Mouse (Mus musculus) brain, adult 2 months (tissue): ENCODE data around the gene Bok.
A peak's percentile ranks its signal among the peaks of the same experiment; 100 is the strongest.
"Not testable (repeated sequence)": the region's sequence is repeated elsewhere in the genome, so short reads cannot be mapped to it uniquely, and the experiment has no call there.

Experiments
- DNase-seq: peaks from one replicate; pipeline ENCODE4 v3.0.0; 2011; ENCODE audit warnings: low read depth, low spot score

Gene Bok

DNA sequence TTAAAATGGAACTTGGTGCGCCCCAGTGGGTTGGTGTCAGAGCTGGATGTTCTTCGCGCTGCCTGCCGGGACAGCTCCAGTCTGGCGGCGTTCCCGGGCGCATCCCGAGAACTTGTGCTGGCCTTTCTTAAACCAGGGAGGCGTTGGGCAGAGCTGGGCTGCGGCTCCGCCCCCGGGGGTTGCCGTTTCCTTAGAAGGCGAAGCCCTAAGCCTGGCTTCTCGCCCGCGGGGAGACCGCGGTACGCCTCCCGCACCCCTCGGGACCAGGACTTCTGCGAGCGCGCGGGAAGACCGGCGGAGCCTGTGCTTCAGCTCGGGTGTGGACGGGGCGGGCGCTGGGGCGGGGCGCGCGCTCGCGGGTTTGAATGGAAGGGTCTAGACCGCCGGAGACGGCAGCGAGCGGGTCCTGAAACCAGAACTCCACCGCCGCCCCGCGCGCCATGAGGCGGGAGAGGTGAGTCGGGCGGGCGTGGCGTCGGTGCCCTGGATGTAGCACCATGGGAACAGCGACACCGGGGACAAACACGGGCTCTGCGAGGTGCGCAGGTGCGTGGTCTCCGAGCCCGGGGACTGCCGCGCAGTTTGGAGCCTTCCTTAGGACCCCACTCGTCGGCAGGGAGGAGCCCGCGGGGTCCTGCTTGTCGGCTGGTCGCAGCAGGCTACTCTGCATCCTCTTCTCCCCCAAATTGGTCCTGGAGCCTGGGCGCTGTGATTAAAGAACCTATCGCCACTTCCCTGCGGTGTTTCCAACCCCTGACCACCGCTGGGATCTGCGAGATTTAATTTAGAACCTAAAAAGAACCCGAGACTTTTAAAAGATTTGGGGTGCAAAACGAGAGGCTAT is at the start of gene Bok:
Gene Bok, plus strand, starts transcription at position 260 of the 844 bp plus-strand sequence.
- DNase-seq = peak; percentile 76

DNA sequence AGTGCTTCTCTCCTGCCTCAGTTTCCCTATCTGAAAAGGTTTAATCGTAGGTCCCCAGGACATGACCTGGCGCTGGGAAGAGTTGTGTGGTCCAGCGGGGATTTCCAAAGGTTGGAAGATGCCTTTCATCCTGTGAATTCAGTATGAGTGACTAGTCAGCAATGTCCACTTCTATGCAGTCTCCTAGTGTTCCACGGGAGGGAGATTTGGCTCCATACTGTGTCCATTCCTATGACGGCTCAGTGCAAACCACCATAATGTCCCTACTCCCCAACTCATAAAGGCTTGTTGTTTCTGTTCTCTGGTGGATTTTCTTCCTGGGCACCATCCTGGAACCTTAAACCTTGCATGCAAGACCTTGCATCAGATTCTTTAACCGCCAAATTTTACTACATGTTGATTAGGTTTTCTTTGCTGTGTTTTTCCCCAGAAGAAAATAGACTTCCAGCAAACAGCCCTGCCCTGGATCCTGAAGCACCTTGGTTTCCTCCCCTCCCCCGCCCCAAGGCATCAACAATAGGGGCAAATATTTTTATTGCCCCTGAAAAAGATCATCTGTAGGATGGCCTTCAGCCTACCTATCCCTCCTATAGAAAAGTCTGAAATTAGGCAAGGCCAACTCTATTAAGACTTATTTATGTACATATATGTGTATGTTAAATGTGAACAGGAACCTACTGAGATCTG is 49.1 kb upstream of the Bok start:
- peak; percentile 52 for DNase-seq

GRCm38 (mm10) chr1:93641978-93642377 is 43.5 kb upstream of the Bok start:
- no peak for DNase-seq

DNA sequence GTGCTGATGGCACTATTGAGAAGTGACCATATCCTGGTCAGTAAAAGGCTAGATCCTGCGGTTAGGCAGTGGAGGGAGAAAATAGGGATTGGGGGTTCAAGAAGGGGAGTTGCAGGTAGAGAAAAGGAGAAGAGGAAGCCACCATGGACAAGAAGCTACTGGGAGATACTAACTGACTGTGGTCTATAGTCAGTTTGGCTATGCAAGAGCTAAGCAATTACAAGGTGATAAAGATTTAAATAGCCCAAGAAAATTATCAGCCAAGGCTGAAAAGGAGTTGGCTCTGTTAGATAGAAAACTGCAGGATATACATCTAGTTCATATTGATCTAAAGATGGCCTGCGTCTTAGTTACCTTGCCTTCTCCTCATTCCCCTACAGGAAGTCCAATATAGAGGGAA is 42.8 kb upstream of the Bok start:
- no peak for DNase-seq

DNA sequence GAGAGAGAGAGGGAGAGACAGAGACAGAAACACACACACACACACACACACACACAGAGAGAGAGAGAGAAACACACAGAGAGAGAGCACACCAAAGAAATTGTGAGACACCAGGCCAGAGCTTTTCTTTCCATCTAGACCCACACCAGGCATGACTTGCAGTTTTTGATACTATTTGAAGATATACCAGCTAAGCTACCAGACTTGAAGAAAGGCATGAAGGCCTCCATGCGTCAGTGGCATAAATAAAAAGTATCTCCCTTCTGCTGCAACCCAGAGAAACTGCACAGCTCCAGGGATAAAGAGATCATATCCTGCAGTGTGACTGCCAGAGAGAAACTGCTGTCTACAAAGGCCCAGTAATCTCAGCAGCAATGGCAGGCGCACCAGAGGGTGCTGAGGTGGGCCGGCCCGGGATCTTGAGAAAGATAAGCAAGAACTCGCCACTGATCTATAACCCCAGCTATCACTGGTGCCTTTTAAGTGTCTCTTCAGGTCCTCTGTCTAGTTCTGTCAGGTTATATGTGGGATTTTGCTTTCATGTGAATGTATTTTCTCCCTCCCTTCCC is 35.8 kb upstream of the Bok start:
- peak; percentile 17 for DNase-seq

- no peak for DNase-seq
These were observed 31.2 kb upstream of the Bok start for GRCm38 (mm10) chr1:93654275-93654674.

DNA sequence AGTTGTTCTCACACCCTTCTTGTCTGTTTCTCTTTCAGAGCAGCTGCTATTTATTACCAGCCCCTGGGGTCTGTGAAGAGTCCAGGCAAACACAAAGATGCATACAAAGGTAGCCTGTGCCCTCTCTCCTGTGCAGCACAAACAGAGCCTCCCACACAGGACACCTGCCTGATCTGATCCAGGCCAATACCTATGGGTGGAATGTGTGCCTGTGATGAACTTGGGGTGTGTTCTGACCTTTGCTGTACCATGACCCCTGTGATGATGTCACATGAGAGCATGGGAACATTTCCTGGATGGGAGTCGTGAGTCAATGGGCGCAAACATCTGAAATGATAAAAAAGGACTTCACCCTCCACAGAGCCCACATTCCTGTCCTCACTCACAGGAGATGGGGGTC is 30.7 kb upstream of the Bok start:
- DNase-seq = no peak

- DNase-seq = no peak
These were observed 29.0 kb upstream of the Bok start for GRCm38 (mm10) chr1:93656325-93657024.

GRCm38 (mm10) chr1:93657025-93657360 is 28.5 kb upstream of the Bok start:
- no peak for DNase-seq

DNA sequence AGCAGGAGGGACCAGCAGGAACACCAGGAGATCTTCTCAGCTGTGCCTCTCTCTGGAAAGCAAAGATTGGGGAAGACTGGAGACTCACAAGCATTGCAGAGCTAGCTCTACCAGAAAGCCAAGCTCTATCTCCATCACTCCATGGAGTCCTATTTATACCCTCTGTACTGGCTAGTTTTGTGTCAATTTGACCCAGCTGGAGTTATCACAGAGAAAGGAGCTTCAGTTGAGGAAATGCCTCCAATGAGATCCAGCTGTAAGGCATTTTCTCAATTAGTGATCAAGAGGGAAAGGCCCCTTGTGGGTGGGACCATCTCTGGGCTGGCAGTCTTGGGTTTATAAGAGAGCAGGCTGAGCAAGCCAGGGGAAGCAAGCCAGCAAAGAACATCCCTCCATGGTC is 26.9 kb upstream of the Bok start, which contains the start of gene Stk25:
Gene Stk25, minus strand, starts transcription at position 101 of the 400 bp plus-strand sequence.
- DNase-seq = not testable (repeated sequence)

DNA sequence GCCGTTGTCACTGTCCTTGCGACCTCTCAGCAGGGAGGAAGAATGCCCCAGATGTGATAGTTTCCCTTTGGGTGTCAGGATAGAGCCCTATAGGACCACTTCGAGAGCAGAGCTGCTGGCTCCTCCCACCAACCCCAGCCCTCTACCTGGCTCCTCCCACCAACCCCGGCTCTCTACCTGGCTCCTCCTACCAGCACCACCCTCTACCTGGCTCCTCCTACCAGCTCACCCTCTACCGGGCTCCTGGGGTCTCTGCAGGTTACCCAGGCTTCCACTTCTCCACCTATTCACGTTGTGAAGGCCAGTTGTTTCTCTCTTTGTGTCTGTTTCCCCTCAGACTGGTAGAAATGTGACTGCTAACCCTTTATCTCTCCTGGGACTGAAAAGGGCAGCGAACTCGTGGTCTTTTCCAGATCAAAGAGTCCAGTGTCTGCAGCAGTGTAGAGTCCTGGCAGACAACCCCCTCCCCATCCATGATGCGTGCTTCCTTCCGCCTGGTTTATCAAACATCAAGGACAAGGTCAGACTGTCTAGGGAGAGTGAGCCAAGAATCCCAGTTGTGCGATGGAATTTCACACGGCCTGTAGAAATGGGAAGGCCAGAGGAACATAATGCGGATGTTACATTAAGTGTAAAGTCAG is 17.6 kb upstream of the Bok start:
- no peak for DNase-seq

DNA sequence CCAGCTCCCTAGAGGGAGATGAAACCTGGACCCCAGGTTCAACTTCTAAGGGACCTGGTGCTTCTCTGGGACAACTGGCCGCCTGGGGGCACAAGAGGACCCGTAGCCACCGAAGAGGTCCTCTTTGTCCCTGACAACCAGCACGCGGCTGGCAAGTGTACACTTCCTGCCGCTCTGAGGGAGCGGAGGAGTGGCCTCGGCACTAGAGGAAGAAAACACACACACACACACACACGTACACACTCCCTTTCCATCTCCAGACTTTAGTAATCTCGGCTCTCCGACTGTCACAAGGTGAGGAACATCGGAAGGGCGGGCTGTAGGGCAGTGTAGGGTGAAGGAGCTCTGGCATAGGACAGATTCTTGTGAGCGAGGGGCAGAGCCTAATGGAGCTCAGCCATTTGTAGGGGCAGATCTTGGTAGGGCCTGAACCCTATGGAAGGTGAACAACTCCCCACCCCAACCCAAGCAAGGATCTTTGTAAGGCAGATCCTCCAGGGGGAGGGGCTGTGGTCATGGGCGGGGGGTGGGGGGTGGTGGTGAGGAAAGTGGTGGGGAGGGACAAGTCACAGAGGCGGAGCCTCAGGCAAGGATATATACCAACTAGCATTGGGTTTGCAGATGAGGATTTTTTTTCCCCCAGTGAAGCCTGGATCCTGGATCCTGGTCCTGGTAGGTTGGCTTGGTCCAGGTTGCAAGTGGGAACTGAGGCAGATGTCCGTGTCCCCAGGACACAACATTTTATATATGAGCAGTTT is 16.5 kb upstream of the Bok start:
- DNase-seq = peak; percentile 68

DNA sequence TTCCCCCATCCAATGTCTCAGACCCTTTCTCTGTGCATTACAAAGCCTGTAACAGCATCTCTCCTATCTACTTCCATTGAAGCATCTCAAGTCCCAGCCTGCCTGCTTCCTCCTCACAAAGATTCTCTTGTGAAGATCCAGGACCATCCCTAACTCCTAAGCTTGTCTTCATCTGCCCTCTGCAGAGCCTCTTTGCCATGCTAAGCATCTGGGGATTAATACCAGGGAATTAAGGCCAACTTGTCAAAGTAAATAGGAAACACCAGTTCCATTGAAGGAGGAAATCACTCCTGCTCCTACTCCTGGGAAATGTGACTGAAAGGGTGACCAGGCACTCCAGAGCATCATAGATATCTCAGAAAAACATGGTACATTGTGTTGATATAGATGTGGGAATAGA is 15.5 kb upstream of the Bok start:
- no peak for DNase-seq

DNA sequence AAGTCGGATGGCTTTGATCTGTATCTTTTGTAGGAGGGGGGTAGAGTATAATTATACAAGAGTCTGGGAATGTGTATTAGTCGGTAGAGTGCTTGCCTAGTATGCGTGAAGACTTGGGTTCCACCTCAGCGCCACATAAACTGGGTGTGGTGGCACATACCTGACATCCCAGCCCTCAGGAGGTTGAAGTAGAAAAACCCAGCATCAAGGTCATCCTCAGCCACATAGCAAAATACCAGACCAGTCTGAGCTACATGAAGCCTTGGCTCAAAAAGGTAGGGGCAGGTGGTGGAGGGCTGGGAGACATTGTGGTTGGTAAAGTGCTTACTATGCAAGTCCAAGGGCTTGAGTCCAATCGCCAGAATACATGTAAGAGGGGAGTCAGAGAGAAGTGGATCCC is 12.8 kb upstream of the Bok start:
- DNase-seq = no peak

DNA sequence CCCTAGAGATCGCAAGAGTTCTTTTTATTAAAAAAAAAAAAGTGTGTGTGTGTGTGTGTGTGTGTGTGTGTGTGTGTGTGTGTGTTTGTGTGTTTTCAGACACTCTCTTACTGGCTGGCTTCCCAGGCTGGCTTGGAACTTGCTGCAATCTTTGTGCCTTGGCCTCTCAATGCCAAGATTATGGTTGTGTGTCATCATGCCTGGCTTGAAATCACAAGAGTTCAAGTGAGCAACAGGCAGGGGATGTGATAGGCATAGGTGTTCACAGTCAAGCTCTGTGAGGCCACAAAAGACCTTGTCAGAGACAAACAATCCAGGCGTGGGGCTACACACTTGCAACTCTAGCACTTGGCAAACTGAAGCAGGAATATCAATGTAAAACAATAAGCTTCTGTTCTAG is 7.1 kb upstream of the Bok start:
- DNase-seq = no peak

DNA sequence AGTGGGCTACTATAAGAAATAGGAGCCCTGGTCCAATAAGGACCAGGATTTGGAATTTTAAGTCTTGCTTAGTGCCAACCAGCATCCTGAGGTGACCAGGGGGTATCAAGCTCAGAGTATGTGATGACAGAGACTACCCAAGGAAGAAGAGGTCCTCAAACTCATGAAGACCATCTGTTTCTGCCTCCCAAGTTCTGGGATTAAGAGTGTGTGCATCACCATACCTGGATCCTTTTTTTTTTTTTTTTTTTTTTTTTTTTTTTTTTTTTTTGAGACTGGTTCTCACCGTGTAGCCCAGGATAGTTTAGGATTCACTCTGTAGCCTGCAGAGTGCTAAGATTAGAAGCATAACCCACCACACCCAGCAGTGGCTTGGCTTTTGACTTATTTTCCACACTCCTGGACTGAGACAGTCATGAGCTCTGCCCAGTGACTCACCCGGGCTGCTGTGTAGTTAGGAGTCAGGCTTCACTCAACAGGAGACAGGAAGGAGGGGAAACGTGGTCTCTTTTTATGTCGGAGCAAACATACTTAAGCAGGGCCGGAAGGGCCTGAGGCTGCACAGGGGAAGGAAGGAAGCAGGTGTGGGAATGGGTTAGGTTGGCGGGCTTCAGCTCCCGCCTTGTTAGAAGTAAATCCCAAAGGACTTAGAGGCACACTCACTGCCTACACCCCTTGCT is 5.4 kb upstream of the Bok start:
- no peak for DNase-seq

DNA sequence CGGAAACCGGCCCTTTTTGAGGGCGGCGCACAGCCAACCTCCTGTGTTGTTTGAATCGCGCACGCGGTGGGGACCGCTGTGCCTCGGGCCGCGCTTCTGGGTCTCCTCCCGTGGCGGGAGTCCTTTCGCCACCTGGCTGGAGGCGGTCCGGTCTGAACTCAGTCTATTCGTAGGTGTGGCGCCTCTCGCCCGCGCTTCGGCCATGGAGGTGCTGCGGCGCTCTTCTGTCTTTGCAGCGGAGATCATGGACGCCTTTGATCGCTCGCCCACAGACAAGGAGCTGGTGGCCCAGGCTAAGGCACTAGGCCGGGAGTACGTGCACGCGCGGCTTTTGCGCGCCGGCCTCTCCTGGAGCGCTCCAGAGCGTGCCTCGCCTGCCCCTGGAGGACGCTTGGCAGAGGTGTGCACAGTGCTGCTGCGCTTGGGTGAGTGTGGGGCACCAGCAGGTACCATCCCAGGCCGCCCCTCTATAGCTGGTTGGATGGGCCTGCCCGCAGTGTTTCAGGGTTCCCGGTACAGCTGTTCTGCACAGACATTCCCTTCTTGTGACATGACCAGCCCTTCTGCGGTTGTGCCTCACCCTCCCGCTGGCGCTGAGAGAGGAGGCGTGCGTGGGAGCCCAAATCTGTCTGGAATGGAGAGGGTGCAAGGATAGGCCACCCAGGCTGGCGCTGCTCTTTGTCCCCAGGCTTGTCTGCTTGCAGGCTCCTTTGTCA is 943 bp downstream of the Bok start:
- DNase-seq = peak; percentile 79

DNA sequence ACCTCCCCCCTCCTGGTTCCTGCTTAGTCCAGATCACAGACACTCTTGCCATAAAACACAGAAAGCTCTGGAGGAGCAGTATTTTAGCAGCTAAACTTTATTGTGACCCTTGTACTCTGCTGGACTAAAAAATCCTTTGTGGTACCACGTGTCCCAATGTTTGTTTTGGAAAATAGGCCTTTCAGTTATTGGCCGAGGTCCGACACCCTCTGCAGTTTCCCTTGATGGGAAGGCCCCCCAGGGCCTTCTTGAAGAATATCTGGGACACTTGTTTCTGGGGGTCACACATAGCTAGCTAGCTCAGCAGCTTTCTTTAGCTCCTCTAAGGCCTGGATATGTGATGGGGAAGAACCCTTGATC is 1.5 kb downstream of the Bok start:
- DNase-seq = no peak

DNA sequence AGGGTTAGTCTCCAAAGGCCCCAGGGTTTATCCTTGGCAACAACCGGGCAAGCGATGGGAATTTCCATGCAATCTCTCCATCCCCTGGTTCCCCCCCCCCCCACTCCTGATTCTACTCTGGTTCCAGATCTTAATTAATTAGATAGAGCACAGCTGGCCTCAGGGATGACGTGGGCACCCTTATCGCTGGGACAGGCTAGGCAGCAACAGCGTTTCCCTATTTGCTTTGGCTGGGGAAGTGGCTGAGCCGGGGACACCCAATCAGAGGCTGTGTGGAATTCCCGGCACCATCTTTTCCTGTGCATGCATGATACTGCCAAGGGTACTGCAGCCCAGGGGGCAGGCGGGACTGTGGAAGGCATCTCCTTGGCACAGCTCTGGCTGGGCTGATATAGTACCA is 2.7 kb downstream of the Bok start:
- DNase-seq = no peak
